Mouse (Mus musculus) kidney, adult 8-10 months (tissue): ENCODE measurements at regions not wholly inside any gene's neighbourhood (a gene's known extent, or its start where the extent isn't known, plus 50 kb on each side); places are given as distances from the start of the nearest gene placed in this dataset.
A peak's percentile ranks its signal among the peaks of the same experiment; 100 is the strongest.

ENCODE experiments used
- DNase-seq, 2 experiments: peaks; one replicate each; pipeline ENCODE4 v3.0.0; 2022

GRCm38 (mm10) chr14:36819826-36820225, 148.8 kb downstream of the Ccser2 start:
- DNase-seq, result no peak

DNA sequence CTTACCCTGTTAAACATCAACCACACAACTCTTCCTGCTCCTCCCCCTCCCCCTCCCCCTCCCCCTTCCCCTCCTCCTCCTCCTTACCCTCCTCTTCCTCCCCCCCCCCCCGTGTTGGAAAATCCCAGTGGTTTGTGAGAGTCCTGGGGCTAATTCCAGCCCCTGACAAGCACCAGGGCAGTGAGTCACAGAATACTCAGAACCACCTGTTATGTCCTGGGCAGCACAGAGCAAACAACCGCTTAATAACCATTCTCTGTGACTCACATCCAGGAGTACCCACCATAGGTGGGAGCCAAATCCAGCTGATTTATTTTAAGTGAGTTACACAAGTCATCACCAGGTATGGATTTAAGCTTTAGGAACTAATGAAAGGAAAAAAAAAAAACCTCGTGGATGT, 166.2 kb downstream of the Ccser2 start:
- DNase-seq, result no peak

GRCm38 (mm10) chr14:36799820-36800219, 168.8 kb downstream of the Ccser2 start:
- no peak for DNase-seq

- no peak for DNase-seq
Measured at GRCm38 (mm10) chr14:36781882-36782281, 186.7 kb downstream of the Ccser2 start.

- DNase-seq, result no peak
Measured at GRCm38 (mm10) chr14:36778956-36779355, 189.6 kb downstream of the Ccser2 start.

DNA sequence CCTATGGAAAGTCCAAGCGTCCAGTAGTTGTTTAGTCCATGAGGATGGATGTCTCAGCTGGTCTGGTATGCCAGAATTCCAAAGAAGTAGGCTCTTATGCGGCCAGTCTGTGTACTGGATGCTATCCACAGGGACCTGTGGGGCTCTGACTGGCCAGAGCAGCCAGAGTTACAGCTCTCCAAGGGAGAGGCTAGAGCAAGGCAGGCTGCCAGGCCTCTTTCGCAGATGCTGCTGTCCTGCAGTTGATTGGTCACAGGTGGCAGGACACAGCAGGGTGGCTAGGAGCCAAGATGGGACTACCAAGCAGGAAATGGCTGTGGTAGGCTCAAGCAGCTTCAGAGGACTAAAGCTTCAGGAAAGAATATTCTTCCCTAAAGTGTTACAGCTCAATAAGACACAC, 194.2 kb downstream of the Ccser2 start:
- DNase-seq, result peak in 1 of 2 experiments; percentile 1

- no peak for DNase-seq
Measured at GRCm38 (mm10) chr14:36764377-36764776, 204.2 kb downstream of the Ccser2 start.

- DNase-seq, result no peak
Measured at GRCm38 (mm10) chr14:36756056-36756455, 212.5 kb downstream of the Ccser2 start.

GRCm38 (mm10) chr14:36748130-36748883, 220.3 kb downstream of the Ccser2 start:
- DNase-seq, result no peak

- no peak for DNase-seq
Measured at GRCm38 (mm10) chr14:36731095-36731494, 237.5 kb downstream of the Ccser2 start.

- no peak for DNase-seq
Measured at GRCm38 (mm10) chr14:36726092-36726491, 242.5 kb downstream of the Ccser2 start.

DNA sequence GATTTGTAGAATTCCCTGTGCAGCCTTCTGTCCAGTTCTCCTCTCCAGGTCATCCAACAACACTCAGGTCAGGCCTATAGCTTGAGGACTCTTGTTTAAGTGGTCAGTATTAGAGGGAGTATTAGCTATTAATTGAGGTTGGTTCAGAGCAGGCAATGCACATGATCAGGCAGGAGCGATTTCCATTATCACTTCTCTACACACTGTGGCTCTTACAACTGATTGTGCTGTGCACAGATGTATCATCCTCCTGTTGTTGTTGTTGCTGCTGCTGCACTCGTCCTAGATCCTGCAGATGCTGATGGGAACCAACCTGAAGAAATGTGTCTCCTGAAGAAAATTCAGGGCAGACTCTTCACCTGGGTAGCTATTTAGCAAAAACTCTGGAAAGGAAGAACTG, 252.9 kb downstream of the Ccser2 start:
- DNase-seq, result no peak

- no peak for DNase-seq
Measured at GRCm38 (mm10) chr14:36696993-36697392, 271.6 kb downstream of the Ccser2 start.

DNA sequence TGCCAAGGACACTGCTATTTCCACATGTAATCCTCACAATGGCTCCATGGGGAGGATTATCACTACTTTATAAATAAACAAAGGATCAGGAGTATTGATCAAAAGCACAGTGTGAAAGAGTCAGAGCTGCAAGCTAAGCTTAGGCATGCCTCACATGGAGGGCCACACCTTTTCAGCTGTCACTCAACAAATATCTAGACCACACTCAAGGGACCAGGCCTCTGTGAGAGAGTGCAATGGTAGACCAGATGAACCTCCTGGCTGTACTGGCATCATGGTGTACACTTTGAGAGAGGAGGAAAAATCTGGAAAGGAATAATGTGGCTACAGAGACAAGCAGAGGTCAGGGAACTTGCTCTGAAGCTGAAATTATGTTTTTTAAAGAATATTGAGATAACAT, 276.6 kb downstream of the Ccser2 start:
- no peak for DNase-seq

- no peak for DNase-seq
Measured at GRCm38 (mm10) chr14:36691018-36691417, 277.6 kb downstream of the Ccser2 start.

DNA sequence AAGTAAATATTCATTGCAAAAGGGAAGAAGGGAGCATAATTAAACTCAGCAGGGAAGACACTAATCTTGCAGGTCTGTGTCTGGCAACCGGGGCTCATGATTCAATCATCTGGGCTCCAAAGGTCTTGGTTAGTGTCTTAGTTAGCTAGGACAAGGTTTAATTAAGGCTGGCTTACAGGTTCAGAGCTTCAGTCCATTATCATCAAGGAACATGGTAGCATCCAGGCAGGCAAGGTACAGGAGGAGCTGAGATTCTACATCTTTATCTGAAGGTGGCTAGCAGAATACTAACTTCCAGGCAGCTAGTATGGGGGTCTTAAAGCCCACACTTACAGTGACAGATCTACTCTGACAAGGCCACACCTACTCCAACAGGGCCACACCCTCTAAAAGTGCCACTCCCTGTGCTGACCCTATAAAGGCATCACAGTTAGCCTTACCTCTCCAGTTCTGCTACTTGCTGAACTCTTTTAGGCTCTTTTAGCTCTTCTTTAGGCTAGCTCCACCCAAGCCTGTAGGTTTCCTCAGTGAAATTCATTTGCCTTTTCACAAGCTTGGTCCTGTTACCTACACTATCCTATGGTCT, 309.8 kb downstream of the Ccser2 start:
- no peak for DNase-seq

GRCm38 (mm10) chr14:36658193-36658592, 310.4 kb downstream of the Ccser2 start:
- DNase-seq, result no peak

- no peak for DNase-seq
Measured at GRCm38 (mm10) chr14:36652982-36653557, 315.5 kb downstream of the Ccser2 start.

DNA sequence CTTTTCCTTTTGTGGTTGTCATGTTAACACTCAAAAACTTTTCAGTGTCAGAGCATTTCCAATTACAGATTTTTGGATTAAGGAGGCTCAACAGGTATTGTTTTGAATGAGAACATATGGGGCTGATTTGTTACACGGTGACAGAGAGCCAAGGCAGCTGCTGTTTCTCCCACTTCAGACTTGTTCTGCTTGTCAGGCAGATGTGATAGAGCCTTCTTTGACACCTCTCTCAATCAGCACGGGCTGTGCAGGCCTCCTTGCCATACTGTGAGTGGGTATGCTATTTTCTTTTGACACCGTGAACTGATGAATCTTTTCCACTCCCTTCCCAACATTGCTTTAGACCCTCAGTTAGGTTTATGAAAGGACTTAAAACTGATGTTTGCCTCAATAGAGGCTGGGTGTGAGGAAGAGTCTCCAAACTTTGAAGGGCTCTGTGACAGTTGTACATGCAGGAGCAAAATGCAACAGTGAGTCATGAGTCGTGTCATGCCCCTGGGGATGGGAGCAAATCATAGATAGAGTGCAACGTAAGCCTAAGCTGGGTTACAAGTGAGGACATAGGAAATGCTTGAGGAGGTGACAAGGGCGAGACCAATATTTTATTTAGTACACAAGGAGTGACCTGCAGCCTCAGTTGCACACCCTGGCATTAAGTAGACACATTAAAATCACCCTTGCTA, 317.4 kb downstream of the Ccser2 start:
- no peak for DNase-seq

GRCm38 (mm10) chr14:36646649-36647048, 321.9 kb downstream of the Ccser2 start:
- no peak for DNase-seq

GRCm38 (mm10) chr14:36646237-36646636, 322.3 kb downstream of the Ccser2 start:
- no peak for DNase-seq

DNA sequence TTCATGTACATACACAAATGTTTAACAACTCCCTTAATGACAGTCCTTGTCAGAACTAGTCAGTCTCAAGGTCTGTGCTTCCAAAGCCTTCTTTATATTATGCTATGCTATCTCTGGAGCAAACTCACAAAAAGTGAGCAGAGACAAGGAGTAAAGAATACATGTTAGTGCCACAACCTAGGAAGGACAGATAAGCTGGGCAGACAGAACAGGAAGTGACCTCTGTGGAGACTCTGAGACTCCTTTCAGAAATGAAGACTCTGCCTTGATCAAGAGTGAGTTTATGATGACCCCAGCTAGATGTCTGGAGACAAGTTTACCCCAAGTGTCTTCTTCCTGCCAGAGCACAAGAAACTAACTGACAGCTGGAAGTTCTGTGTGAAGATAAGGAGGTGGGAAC, 343.8 kb downstream of the Ccser2 start:
- no peak for DNase-seq

- DNase-seq, result no peak
Measured at GRCm38 (mm10) chr14:36624134-36624533, 344.4 kb downstream of the Ccser2 start.

GRCm38 (mm10) chr14:36623036-36623435, 345.5 kb downstream of the Ccser2 start:
- no peak for DNase-seq
